Mouse (Mus musculus): ENCODE measurements around the gene Gm42417.
A peak's percentile ranks its signal among the peaks of the same experiment; 100 is the strongest.

Gene Gm42417

DNA sequence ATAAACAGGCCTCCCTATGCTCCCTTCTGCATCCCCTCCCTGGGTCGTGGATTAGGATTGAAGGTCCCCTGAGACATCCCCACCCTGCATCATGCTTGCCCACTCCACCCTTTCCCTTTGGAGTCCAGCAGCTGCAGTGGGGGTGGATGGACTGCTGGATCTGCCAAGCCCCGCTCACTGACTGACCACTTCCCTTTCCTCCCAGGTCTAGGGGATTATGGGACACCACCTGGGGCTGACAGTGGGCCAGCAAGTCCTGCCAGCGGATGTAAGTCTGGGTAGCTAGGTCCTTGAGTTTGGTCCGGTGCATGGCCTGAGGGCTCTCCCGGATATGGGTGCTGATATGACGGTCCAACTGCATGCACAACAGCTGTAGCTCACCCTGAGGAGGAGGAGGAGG lies 24.9 kb upstream of the Gm42417 start:
- DNase-seq (ENCODE audit: low spot score in 2 of 2) = no peak

DNA sequence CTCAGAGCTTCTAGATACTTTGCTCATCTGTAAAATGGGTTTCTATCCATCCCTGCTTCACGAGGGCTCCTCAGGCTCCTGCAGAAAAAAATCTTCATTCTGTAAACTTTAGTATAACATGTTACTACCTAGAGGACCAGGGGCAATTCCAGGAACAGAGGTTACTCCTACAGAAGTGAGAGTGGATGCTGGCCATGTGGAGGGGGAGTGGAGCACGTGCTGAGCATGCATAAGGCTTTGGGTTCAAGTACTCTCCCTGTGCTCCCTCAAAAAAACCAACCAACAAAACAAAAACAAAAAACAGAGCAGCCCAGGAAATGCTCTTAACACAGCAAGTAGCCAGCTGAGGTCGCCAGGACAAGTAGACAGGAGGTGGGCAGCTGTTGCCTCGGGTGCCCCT lies 24.4 kb upstream of the Gm42417 start:
- DNase-seq (ENCODE audit: low spot score in 2 of 2) = no peak

DNA sequence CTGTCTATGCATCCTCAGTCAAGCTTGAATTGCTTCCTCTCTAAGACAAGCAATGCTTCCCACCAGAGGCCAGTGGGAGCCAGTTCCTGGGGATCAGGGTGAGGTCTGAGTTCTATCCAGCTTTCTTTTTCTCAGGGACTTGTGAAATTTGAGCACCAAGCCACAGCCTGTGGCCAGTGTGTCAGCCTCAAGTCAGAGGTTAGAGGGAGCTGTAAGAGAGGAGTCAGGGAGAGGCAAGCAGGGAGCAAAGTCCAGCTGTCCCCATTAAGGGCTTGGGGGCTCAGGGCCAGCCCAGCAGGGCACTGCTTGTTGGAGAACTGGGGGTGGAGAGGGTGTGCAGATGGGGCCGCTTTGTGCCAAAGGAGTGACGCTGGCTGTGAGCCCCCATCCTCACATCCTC lies 24.0 kb upstream of the Gm42417 start:
- DNase-seq (ENCODE audit: low spot score in 2 of 2) = no peak

DNA sequence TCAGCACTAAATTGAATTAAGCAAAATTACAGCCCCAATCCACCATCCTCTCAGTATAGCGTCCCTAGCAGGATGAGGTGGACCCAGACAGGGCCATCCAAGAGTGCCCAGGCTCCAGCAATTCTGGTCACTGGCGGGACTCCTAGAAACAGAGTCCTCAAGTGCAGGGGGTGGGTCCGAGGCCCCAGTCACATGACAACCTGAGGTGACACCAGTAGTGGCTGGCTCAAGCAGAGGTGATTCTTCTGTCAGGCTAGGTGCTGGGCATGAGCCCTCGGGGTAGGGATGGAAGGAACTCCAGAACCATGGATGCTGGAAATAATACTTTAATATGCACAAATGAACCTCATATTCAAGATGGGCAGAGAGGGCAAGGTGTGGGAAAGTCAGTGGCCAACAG lies 23.2 kb upstream of the Gm42417 start:
- DNase-seq (ENCODE audit: low spot score in 2 of 2) = no peak

DNA sequence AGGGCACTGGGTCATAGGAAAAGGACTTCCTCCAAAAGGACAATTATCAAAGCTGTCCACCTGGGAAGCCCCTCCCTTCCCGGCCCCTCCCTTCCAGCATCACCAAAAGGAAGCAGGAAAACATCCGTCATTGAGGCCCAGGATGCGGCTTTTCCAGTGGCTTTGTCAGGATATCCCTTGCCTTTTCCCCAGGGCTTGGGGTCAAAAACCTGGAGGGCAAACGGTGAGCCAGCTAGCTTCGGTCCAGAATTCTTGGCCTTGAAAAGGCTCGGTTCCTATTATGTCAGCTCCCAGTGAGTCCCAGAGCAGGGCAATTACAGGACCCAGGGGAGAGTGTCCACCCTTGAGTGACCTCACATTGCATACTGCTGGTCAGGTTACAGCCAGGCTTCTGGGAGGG lies 21.7 kb upstream of the Gm42417 start:
- DNase-seq (ENCODE audit: low spot score in 2 of 2) = no peak

DNA sequence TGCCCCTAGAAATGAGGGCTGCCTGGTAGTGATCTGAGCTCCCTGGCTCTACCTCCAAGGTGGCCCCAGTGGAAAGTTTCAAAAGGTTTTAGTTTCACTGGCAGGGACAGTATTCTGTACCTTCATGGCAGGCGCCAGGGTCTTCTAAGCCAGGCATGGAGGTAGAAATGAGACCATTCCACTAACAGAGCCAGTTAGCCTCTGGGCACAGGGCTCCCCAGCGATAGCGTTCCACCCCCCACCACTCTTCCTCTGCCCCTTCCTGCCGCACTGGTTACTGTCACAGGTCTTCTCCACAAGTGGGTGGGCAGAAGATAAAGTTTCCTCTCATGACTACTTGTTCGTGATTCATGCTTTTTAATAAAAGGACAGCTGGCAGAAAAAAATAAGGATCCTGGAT lies 20.7 kb upstream of the Gm42417 start:
- DNase-seq (ENCODE audit: low spot score in 2 of 2) = no peak

DNA sequence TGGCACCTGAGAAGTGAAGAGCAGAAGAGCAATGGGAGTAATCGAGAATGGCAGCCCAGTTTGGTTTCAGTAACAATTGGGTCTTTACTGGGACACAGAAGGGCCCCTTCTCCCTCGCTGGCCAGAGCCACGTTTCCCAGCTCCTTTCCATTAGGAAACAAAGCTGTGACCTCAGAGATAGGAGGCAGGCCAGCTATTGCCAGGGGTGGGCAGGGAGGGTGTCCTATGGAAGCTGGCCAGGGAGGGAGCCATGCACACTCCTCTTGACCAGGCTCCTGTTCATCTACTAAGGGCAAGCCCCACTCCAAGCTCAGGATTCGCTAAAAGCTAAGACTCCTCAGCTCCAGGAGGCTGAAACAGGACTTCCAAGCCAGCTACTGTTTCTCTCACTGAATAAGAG lies 20.0 kb upstream of the Gm42417 start:
- DNase-seq (ENCODE audit: low spot score in 2 of 2) = no peak

DNA sequence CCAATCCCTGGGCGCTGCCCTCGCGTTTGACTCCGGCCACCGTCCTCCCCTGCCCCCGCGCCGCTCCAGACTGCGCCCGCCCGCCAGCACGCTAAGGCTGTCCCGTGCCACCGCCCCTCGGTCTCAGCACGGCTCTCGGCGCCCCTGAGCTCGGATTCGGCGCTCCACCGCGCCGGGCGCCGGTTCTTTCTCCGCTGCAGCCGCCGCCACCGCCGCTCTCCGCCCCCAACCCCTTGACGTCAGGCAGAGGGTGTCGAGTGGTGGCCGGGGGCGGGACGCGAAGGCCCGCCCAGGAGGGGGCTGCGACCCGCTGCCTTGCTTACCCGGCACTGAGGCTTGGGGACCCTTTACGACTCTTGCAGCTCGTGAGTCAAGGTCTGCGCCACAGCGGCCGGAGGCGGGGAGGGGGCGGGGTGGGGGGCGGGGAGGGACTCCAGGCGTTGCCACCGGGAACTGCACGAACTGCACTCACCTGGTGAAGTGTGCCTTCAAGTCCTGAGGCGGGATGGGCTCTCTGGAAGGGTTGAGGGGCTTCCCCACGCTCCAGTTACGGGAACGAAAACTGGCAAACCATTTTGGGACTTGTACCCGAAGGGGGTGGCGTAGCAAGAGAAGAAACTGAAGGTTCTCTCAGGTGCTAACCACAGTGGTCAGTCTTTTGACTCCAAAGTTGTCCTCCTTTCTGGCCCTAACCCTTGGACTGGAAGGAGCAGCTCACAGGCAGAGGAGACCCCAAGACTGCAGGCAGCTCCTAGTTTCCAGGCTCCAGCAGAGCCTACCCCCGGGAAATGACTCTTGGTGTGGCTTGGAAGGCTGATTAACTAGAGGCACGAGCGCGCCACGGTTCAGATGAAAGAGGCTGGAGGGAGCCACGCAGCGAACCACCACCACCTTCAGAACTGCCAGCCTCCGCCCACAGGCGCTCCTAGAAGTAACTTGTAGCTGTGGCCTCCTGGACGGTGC lies 19.1 kb upstream of the Gm42417 start, which contains the start of gene Sema4c:
TSS of gene Sema4c (minus strand) at position 319 of the 963 bp plus-strand sequence.
- DNase-seq (ENCODE audit: low spot score in 2 of 2) = peak in 1 of 2 experiments; percentile 68

DNA sequence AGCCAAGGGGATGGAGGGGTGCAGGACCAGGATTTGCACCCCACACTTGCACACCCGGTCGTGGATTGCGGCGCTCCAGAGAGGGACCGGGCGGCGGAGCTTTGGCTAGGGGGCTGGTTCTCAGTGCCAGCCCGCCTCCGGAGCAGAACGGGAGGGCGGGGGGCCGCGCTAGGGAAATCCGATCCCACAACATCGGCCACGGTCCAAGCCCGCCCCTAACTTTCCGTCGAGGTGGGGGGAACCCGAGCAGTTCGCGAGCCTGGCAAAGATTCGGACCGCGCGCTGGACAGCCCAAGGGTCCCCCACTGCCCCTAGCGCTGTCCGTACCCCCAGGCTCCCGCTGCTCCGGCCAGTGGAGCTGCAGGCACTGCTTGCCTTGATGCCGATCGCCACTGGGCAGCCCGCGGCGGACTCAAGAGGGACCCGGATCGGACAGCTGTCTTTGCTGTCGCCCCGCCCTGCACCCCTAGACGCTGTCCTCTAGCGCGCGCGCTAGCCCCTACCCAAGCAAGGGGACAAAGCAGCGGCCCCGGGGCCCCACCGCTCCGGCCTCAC lies 18.3 kb upstream of the Gm42417 start:
- DNase-seq (ENCODE audit: low spot score in 2 of 2) = peak in 1 of 2 experiments; percentile 67

DNA sequence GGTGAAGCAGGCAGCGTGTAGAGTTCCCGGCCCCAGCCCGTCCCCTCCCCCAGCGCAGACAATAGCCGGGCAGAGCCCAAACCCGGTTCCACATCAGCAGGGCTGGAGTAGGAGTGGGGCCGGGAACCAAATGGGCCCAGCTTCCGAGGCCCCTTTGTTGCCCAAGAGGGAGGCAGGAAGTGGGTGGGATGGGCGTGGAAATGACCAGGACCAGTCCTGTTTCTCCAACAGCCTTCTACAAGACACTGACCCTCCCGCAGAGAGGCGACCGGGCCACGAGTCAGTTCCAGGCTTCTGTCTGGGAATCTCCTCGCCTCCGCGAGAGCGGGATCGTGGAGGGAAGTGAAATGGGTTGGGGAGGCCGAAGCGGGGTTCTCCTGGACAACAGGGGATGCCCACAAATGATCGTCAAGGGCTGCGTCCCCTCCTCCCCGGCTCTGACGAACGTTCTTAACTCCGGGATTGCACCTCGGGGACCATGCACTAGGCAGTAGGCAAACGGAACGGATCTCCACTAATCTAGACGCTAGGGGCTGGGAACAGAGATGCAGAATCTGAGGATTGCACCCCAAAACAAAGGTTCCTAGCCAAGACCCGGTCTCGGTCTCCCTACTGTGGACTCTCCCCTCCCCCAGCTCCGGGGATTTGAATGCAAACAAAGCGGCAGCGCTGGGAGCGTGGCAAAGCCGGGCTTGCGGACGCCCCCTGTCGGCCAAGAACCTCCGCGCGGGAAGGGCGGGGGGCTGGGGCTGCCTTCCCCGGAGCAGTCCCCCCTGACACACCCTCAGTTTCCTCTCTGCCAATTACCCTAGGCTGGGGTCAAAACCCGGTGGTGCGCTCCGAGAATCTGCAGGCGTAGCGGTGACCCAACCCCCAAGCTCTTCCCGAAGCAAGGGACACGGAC lies 17.6 kb upstream of the Gm42417 start:
- DNase-seq (ENCODE audit: low spot score in 2 of 2) = peak; percentile 76 to 91

DNA sequence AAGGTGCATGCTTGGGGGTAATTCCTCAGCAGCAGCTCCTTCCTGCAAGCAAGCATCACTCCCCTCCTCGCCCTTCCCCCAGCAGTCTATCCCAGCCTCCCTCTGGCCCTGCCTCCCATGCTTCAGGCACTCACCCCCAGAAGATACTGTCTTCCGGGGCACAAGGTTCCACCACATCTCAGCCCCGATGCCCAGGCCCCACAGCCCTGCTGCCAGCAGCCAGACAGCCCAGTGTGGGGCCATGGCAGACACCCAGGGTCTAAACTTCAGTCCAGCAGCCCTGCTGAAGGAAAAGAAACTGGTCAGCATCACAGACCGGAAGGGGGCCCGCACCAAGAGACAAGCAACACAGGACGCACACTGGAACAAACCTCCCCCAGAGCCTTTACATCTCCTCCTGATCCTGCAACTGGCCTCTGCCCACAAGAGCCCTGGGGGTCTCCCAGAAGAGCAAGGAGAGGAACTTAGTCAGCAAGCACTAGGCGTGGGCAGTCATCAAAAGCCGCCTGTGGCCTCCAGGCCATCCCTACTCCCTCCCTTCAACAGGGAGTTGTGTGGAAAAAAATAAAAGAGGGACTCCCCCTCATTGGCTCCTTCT lies 16.7 kb upstream of the Gm42417 start:
- DNase-seq (ENCODE audit: low spot score in 2 of 2) = no peak

DNA sequence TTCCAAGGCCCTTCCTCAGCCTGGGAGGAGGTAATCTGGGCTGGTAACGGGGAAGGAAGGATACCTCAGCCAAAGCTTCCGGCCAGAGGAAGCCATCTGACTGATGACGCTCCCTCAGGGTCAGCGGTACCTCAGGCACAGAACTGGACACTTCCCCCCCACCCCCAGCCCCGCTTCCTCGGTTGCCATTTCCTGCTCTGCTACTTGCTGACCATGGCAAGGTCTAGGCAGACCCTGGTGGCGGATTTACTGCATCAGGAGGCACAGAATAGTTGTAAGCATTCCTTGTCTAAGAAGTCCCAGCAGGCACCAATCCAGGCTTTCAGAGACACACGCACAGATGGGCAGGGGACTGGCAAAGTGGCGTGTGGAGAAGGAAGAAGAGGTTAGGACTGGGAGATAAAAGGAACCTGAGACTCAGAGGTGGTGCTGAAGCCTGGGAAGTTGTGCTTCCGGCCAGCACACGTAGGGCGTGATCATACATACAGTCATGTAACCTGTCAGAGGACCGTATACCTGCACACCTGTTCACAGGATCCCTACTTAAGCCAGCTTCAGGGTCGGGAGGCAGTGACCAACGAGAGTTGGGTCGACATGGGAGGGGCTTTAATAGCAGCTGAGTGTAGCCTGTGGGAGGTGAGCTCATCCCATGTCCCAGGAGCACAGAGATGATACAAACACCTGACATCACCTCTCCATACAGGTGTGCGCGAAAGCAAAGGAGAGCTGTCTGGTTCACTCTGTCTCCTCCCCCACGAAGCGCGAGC lies 15.6 kb upstream of the Gm42417 start:
- DNase-seq (ENCODE audit: low spot score in 2 of 2) = no peak

DNA sequence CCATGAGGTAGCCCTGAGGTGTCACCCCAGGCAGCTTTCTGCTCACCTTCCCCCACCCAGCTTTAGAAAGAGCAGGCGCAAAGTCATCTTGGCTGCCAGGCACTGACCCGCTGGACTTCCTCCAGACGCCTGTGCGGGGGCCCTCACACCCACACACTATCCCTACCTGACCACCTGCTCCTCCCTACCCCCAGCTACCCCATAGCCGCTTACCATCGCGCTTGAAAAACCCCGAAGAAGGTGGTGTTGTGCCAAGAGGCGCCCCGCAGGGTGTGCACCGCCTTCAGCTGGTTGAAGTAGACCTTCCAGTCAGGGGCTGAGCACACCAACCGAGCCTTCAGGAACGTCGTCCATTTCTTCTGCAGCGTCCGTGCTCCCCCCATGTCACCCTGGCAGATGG lies 13.3 kb upstream of the Gm42417 start:
- no peak for DNase-seq (ENCODE audit: low spot score in 2 of 2)

DNA sequence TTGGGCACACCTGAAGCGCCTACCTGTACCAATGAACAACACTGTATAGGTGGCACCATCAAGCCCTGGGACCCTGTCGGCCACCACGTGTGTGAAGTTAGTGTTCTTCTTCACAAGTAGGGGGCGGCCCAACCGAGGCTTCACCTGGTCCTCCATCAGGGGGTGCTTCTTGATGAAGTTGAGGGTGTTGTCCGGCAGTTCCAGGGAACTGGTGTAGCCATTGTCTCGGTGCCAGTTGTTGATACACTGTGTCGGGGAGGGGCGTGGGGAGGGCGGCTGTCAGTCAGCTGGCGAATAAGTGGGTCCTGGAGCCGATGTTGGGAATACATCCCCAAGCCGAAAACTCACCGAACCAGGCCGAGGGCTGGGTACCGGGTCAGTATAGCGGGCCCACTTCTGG lies 12.7 kb upstream of the Gm42417 start:
- no peak for DNase-seq (ENCODE audit: low spot score in 2 of 2)

DNA sequence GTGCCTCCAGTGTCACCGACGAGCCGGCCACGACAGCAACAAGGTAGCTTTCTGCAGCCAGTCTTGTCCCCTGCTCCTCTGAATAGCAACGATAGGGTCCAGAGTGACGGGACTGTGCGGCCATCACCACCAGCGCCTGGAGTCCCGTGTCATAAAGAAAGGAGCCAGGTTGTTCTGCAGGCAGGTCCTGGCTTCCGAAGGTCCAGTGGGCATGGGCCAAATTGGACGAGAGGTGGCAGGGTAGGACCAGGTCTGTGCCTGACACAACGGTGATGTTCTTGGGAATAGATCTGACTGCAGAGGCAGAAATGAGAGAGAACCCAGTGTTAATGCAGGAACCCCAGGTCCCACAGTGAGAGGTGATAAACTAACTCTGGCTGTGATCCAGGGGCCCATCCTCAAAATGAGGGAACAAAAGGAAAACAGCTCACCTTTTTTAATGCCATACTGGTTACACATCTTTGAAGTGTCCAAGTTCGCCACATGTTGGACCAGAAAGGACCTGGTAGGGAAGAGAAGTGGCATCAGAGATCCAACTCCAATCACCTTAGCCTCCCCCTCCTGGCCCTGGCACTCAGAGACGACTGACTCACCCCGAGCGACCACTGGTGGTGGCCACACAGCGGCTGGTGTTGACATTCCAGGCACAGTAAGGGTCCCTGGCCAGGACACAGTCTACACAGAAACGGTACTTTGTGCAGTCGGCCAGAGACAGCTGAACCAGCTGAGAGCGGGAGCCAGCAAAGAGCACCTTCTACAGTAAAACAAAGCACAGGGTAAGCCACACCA lies 11.0 kb upstream of the Gm42417 start:
- DNase-seq (ENCODE audit: low spot score in 2 of 2) = no peak

DNA sequence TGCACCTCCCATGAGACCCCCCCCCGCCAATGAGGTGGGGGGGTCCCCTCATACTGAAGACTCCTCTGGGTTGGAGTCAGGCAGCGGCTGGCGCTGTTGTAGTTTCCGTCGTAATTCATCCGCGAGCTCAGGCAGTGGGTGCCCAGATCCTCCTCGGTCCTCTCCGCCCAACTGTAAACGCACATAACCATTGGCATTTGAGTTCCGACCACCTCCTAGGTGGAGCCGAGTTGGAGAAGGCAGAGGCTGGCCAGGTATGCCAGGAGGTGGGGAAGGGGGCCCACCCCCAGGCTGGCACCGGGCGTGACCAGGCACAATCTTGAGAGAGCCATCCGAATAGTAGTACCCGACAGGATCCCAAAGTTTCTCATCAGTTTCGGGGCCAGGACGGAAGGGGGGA lies 10.3 kb upstream of the Gm42417 start:
- DNase-seq (ENCODE audit: low spot score in 2 of 2) = no peak

DNA sequence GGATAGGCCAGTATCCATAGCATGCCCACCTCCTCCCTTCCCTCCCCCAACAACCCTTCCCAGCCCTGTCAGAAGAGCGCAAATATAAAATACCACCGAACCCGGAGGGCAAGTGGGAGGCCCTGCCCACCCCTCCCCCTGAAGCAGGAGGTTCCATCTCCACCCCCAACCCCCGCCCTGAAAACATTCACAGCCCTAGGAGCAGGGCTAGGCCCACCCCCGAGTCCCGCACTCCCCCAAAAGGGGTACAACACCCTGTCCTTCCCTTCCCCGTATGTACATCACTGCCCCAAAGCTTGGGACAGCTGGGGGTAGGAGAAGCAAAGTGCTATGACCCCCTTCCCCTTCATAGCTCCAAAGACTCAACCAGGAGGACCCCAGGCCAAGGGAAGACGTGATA lies 9.5 kb upstream of the Gm42417 start:
- DNase-seq (ENCODE audit: low spot score in 2 of 2) = no peak

DNA sequence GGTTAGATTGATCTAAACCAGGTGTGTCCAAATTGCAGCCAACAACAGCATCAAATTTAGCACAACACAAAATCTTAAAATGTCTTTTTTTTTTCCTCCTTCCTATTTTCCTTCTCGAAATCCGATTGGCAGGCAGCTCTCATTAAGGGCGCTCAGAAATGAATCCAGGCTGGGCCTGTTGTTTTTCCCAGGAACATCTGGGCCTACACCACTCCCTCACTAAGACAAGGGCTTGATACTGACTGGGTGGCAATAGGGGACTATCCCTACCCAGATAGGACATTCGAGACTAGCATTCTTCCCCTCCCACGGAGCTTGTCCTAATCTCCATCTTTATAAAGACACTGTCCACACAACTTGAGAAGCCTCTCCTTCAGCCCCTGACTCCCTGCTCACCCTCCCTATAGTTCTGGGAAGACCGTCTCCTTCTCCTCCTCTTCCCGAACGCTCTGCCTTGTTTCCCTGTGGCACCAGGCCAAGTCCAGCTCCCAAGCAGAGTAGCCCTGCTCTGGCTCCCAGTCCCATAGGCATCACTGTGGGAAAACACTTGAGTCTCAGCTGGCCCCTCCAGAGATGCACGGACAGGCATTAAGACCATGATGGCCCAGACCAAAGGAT lies 8.9 kb upstream of the Gm42417 start:
- DNase-seq (ENCODE audit: low spot score in 2 of 2) = peak in 1 of 2 experiments; percentile 27

DNA sequence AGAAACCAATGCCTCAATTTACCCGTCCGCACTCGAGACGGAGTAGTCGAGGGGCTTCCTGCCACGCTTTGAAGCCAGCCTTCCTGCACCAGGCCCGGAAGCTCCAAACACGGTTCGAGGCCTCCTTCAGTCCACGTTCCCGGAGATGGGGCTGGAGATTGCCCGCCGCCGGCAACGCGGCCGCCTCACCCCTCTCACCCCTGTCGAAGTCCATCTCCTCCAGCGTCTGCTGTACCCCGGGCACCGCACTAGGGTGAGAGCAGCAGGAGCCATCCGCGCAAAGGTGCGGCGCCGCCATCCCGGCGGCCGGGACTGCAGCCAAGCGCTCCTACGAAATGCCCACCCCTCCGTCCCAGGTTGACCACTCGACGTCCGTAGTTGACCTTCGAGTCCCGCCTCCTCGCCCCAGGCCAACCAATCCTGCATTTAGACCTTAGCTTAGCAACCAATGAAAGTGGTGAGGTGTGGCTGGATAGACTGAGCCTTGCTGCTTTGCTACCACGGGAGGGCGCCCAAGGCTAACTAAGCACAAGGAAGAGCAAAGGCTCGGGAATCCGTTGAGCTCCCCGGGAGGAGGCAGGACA lies 7.8 kb upstream of the Gm42417 start, which contains the start of gene Ankrd39:
TSS of gene Ankrd39 (minus strand) at position 558 of the 584 bp plus-strand sequence.
- DNase-seq (ENCODE audit: low spot score in 2 of 2) = peak; percentile 97 to 99

All from left cerebral cortex, adult 9 months (tissue).